Mouse (Mus musculus): Measurements from ENCODE around the gene Atpaf1. TPM values are rescaled to one million over a fixed set of nuclear protein-coding genes. Genes with fewer than 3 reads are reported as not detected.
A peak's percentile ranks its signal among the peaks of the same experiment; 100 is the strongest.

The Atpaf1 gene
- total RNA-seq, 2 experiments from 2014 or later: 11.5 to 33.7 TPM

DNA sequence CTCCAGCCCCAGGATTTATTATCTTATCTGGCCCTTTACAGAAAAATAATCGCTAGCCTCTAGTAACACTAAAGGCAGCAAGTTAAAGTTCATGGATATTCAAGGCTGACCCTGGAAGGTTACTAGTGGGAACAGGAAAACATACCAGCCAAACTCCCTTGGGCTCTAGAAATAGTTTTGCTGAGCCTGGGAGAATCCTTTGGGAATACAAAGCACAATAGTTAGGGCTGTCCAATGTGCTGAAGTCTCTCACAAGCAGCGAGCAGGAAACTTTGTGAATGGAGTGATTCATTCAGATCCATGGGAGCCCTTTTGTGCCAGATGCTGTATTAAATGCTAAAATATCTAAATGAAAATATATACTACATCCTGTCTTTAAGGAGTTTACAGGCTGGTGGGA lies 62.0 kb downstream of the Atpaf1 start:
- ATAC-seq (replicated peaks; ENCODE audit: poor library complexity): no peak

DNA sequence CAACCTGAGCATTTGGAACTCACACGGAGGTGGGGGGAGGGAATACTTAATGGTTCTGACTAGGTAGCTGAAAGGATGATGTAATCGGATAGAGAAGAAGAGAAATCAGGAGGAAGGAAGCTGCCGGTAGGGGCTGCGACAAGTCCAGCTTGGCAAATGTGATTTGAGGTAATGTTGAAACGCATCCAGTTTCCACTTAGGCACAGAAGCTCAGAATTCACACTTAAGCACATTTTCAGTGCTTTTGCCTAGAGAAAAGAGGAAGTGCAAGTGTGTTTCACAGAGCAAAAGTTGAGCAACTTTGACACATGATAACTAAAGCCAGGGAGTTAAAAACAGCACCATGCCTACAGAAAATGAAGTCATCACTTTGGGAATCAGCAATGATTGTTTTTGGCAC lies 62.8 kb downstream of the Atpaf1 start:
- ATAC-seq (replicated peaks; ENCODE audit: poor library complexity): peak; percentile 72

DNA sequence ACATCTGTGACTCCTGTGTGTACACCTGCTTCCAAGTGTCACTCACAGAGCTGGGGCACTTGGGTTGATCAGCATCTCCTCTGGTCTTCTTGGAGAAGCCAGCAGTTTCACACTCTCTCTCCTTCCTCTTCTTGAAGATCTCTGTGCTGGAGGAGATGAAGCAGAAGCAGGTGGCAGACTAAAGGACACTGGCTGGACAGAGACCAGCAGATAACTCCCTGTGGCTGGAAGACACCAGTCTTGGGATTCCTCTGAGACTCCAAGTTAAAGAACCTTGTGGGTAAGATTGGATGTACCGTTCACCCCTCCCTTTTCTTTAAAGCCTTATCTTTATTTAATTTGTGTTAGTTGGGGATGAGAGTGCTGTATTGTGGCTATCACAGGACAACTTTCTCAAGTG lies 63.5 kb downstream of the Atpaf1 start:
- ATAC-seq (replicated peaks; ENCODE audit: poor library complexity): peak; percentile 10

DNA sequence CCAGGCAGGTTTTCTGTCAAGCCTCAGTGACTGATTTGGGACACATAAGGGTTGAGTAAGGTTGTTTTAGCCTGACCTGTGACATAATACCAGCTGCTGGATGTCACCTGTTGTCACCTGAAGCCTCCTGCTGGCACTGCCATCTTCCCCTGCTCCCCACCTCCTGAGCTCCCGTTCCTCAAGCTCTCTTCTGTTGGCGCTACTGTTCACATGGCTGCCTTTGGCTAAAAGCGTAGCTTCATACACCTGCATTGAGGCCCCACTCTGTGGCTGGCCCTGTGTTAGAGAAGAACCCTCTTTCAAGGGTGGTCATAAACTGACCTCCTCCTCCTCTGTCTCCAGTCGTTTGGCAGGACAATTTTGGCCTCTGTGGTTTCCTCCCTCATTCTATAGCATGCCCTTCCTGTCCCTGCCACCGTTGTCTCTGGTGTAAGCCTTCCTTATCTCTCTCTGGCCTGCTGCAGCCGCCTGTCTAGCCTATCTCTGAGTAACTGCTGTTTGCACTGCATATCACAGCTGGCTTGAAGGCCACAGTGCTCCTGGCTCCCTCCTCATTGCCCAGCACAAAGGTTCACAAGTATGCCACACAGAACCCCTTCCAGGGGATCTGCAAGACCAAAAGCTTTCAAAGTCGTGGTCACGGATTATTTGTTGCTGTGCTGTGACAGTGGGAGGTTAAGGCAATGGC lies 64.5 kb downstream of the Atpaf1 start:
- peak; percentile 81 for ATAC-seq (replicated peaks; ENCODE audit: poor library complexity)

DNA sequence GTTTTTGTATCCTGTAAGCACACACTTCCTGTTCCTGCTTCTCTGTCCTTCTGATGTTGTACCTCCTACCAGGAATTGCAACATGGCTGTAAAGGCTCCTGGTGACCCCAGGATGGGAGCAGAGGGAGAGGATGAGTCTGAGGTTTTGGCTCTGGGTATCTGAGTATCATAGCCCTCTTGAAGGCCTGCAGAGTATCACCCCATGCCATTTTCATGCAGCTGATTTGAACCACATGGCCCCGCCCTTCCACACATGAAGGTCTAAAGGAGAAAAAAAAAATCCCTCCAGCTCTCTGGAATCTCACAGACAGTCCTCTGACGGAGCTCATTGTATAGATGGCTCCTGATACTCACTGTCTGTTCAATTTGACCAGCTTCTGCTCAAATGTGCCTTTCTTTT lies 65.5 kb downstream of the Atpaf1 start:
- no peak for ATAC-seq (replicated peaks; ENCODE audit: poor library complexity)

DNA sequence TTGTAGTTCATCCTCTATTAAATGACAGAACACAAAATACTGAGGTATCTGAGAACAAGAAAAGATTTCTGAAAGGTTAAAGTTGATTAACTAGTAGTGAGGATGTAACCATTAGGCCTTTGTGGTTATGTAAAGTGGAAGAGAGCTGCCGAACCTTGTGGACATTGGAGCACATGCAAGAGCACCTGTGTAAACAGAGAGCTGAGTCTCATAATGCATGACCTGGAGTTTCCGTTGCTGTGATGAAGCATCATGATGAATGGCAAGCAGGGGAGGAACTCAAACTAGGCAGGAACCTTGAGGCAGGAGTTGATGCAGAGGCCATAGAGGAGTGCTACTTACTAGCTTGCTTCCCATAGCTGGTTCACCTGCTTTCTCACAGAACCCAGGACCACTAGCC lies 66.0 kb downstream of the Atpaf1 start:
- ATAC-seq (replicated peaks; ENCODE audit: poor library complexity): no peak

DNA sequence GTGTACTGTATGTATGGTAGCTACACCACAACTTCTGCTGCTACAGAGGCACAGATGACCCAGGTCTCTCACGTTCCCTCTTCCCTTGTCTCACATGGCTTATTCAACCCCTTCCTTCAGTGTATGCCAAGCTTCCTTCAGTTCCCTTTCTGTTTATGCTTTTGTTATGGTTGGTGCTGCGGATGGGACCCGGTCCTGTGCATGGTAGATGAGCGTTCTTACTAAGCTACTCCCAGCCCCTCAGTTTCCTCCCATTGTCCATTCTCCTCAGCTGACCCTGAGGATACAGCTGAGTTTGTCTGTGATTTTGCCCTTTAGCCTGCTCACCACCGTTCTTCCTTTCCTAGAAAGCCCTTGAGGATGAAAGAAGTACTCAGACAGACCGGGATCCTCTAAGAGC lies 67.0 kb downstream of the Atpaf1 start:
- ATAC-seq (replicated peaks; ENCODE audit: poor library complexity): no peak

DNA sequence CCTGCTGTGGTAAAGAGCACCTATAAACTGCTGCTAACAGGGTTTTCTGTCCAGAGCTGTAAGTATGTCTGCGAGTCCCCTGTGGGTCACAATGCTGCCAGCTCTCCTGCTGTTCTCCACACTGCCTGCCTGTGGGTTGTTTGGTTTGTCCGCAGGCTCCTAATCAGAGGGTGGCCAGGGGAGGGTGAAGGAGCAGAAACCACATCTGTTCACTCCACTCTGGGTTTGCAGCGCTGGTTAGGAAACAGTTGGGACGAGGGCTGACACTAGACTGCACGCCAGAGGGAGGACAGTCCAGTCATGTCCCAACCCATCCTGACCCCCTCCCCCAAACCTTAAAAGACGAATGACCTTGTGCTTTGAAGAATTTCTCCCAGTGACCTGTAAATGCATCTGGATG lies 70.5 kb downstream of the Atpaf1 start:
- ATAC-seq (replicated peaks; ENCODE audit: poor library complexity): peak; percentile 35

DNA sequence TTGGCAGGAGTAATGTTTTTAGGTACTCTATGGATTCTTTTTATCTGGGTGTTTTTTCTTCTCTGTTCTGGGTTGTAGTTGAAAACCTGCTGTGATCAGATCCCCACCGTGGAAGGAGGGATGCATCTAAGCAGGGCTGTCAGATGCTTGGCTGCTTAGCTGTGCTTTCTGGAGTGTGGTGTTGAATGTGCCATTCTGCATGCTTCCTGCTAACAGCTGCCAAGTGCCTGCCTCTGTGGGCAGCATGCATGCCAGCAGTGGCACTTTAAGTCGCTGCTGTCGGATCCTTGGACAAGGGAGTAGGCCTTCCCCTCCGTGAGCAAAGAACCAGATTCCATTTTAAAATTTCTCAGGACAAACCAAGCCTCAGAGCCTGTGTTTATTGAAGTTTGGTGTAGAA lies 71.0 kb downstream of the Atpaf1 start:
- ATAC-seq (replicated peaks; ENCODE audit: poor library complexity): no peak

DNA sequence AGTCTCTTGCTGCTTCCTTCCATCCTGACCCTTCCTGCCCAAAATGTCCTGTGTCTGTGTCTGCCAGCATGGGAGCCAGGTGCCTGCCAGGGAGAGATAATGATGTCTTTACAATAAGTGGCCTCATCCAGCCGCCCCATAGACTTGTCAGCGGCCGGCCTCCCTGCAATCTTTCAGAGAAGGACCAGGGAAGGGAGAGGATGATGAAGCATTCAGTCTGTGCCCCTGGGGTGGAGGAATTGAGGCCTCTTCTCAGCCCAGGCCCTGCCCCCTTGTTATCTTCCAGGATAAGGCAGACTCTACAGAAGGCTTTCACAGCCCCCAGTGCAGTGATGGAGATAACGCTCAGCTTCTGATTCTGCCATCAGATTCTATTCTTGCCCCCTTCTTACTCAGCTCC lies 71.7 kb downstream of the Atpaf1 start:
- ATAC-seq (replicated peaks; ENCODE audit: poor library complexity): peak; percentile 29; the same call in 1 of the 2 replicates

DNA sequence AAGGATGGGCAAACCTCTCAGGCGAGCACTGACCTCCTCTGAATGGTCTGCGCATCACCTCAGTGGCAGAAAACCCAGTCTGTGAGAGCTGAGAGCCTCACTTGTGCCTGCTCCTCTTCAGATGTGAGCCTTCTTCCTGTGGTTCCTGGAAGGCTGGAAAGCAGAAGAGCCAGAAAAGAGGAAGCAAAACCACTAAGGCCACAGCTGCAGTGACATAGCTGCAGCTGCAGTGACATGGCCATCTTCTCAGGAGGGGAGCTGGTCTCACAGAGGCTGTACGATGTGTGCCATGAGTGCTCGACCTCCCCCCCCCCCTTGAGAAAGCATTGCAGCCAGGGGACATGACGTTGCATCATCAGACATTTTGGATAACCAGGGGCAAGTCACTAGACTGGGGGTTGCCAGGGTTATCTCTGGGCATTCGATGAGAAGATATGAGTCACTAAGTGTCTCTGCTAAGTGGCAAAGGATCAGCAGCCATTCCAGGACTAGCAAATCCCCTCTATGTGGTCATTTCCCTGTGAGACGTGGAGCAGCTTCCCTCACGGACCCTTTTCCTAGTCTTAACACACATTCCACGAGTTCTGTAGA lies 72.8 kb downstream of the Atpaf1 start:
- peak; percentile 87 for ATAC-seq (replicated peaks; ENCODE audit: poor library complexity)

DNA sequence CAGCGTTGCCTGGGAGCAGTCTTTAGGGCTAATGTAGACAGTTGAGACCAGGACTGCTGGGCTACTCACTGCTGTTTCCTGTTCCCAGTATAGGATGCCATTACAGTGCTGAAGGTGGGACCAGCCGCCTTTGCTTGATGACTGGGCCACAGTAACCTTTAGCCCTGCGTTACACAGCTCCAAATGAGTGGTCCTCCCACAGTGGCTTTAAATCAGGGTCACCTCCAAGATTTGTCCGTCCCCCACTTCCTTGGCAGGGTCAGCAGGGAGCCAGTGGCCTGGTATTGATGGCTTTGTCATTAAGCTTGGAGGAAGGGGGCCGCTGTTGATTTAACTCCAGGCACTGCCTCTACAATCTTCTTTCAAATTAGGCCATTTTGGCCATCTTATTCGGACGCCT lies 78.7 kb downstream of the Atpaf1 start:
- ATAC-seq (replicated peaks; ENCODE audit: poor library complexity): no peak

DNA sequence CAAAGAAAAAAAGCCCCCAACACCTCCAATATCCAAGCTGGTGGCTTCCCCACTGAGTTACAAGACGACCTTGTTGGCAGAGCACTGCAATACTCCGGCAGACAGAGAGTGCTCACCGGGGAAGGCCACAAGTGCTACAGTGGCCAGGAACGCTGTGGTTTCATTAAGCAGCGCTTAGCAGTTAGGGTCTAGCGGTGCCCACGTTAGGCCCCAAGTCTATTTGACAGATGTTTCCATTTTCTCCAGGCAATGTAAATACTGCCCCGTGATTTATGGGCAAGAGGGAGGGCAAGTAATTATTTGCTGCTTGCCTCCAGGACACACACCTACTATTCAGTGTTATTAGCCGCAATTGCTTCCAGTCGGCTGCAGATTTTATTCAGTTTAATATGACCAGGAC lies 79.3 kb downstream of the Atpaf1 start:
- no peak for ATAC-seq (replicated peaks; ENCODE audit: poor library complexity)

Other genes starting within 250 kb of the Atpaf1 start
- gene Cyp4a31, start 221.2 kb upstream of the Atpaf1 start, total RNA-seq (2015): not detected in 2 replicates
- not detected in 2 replicates for gene Cyp4a31, start 221.2 kb upstream of the Atpaf1 start, total RNA-seq (2017)
- not detected in 2 replicates for gene Cyp4a32, start 183.8 kb upstream of the Atpaf1 start, total RNA-seq (2015)
- gene Cyp4a32, start 183.8 kb upstream of the Atpaf1 start, total RNA-seq (2017): not detected in 2 replicates
- not detected in 2 replicates for gene Cyp4b1, start 137.1 kb upstream of the Atpaf1 start, total RNA-seq (2015)
- gene Cyp4b1, start 137.1 kb upstream of the Atpaf1 start, total RNA-seq (2017): not detected in 2 replicates
- gene Efcab14, start 47.1 kb upstream of the Atpaf1 start, total RNA-seq (2015): 59.8 and 64.1 TPM in 2 replicates
- gene Efcab14, start 47.1 kb upstream of the Atpaf1 start, total RNA-seq (2017): 19.9 and 32.8 TPM in 2 replicates
- not detected in 2 replicates for gene Tex38, start 3.8 kb upstream of the Atpaf1 start, total RNA-seq (2015)
- not detected in 2 replicates for gene Tex38, start 3.8 kb upstream of the Atpaf1 start, total RNA-seq (2017)
- gene Mob3c, start 43.3 kb downstream of the Atpaf1 start, total RNA-seq (2015): 2.3 and 3.9 TPM in 2 replicates
- gene Mob3c, start 43.3 kb downstream of the Atpaf1 start, total RNA-seq (2017): 4.4 and 7.2 TPM in 2 replicates
- 13.3 and 16.9 TPM in 2 replicates for gene Mknk1, start 54.4 kb downstream of the Atpaf1 start, total RNA-seq (2015)
- gene Mknk1, start 54.4 kb downstream of the Atpaf1 start, total RNA-seq (2017): 48.3 and 55.5 TPM in 2 replicates
- gene Kncn, start 99.6 kb downstream of the Atpaf1 start, total RNA-seq (2015): 0.12 TPM in 1 of 2 replicates, not detected in the other
- gene Kncn, start 99.6 kb downstream of the Atpaf1 start, total RNA-seq (2017): 0.24 TPM in 1 of 2 replicates, not detected in the other
- not detected in 2 replicates for gene 6430628N08Rik, start 105.9 kb downstream of the Atpaf1 start, total RNA-seq (2015)
- not detected in 2 replicates for gene 6430628N08Rik, start 105.9 kb downstream of the Atpaf1 start, total RNA-seq (2017)
- gene Dmbx1, start 155.1 kb downstream of the Atpaf1 start, total RNA-seq (2015): not detected in 2 replicates
- not detected in 2 replicates for gene Dmbx1, start 155.1 kb downstream of the Atpaf1 start, total RNA-seq (2017)
- gene Faah, start 233.1 kb downstream of the Atpaf1 start, total RNA-seq (2015): 0.83 and 1.2 TPM in 2 replicates
- 0.58 and 1.7 TPM in 2 replicates for gene Faah, start 233.1 kb downstream of the Atpaf1 start, total RNA-seq (2017)

Measured in megakaryocyte progenitor cell, adult 5-6 weeks (primary cell).